In the genomic region with DNA sequence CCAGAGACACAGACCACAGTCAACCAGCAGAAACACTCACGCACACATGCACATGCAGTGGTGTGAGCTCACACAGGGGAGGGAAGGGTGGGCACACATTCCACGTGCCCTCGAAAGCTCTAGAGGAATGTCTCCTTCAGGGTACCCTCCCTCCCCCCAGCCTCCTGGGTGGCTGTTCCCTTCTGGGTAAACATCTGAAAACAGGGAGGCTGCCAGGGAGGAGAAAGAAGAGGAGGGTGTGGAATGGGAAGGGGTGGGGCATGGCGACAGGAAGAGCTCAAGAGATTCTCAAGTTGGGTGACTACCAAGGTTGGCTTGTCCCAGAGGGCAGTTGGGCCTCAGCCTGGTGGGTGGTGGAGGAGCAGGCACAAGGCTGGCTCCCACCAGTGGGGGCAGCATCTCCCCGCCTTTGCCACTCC, we compare ENCODE assay signal across 14 mouse cellular contexts.
DNase-seq lines count a peak whose midpoint lies in the region; ATAC-seq and TF ChIP-seq lines count a peak whose summit lies in the region.
"Had no signal": no experiment of that assay in that cellular context is flagged by ENCODE, and none has a peak within 500 bp of the region (broad histone marks: within the 10 kb centered on the region; RNA-seq: fewer than 3 reads in every experiment).

No protein-coding gene starts in this region.

- TF ChIP-seq CTCF in midbrain, postnatal 0 days (IDR thresholded peaks at IDR 0.05), result no peak

- H3K4me2 ChIP-seq in midbrain, postnatal 0 days (ENCODE audit: low read depth, low read length, poor library complexity, severe bottlenecking), result no peak overlapping the region
- H3K4me2 ChIP-seq: neural tube, embryonic 12.5 days had no signal

- no peak overlapping the region for H3K9ac ChIP-seq in midbrain, postnatal 0 days (replicated peaks; ENCODE audit: low read length, poor library complexity, severe bottlenecking)
- H3K9ac ChIP-seq: neural tube, embryonic 12.5 days had no signal

- H3K27me3 ChIP-seq in midbrain, postnatal 0 days (ENCODE audit: insufficient read depth, low read length), result no peaks in the 10 kb centered on the region
- H3K27me3 ChIP-seq: neural tube, embryonic 12.5 days had no signal

- peak; percentile 17; the same call in 1 of the 2 replicates for ATAC-seq in midbrain, postnatal 0 days (ENCODE audit: low FRiP score)
- ATAC-seq: activated CD4-positive, CD25-positive, alpha-beta regulatory T cell, adult 4 months had no signal

- no peak overlapping the region for H3K4me3 ChIP-seq in midbrain, postnatal 0 days (ENCODE audit: low read depth, low read length)
- H3K4me3 ChIP-seq: left cerebral cortex, adult 2 months; neural tube, embryonic 12.5 days had no signal

- no peaks in the 10 kb centered on the region for H3K36me3 ChIP-seq in midbrain, postnatal 0 days (ENCODE audit: insufficient read depth, low read length)
- H3K36me3 ChIP-seq: neural tube, embryonic 12.5 days had no signal

- no peak overlapping the region for H3K27ac ChIP-seq in midbrain, postnatal 0 days (ENCODE audit: low read depth, low read length)
- H3K27ac ChIP-seq: left cerebral cortex, adult 2 months; macrophage; neural tube, embryonic 12.5 days had no signal

- H3K4me1 ChIP-seq in midbrain, postnatal 0 days (ENCODE audit: insufficient read depth, low read length), result peaks cover 5% of the 10 kb centered on the region; the same call in 1 of the 2 replicates
- H3K4me1 ChIP-seq: neural tube, embryonic 12.5 days had no signal

- 52% methylated on average over 5 of the region's 5 CpGs for WGBS in midbrain, postnatal 0 days

- peak; percentile 81 for DNase-seq in heart, adult 11 months
- no peak for DNase-seq in heart, postnatal 25 days (ENCODE audit: low spot score)
- peak; percentile 34 for DNase-seq in ovary, postnatal 36 days (ENCODE audit: low spot score)
- DNase-seq in ovary, adult 18-20 months (ENCODE audit: low spot score), result no peak
- DNase-seq in heart, postnatal 10 days, result peak; percentile 11 to 30
- DNase-seq in midbrain, postnatal 0 days (ENCODE audit: low spot score), result no peak
- DNase-seq in frontal cortex, postnatal 14 days (ENCODE audit: low spot score in 2 of 2), result no peak
- no peak for DNase-seq in cerebellum, adult 9-11 months
- DNase-seq: kidney, adult 8-10 months; thymus, adult 18-20 months had no signal

- intact Hi-C loops in heart, postnatal 25 days (cut with DNase I), result loop anchor here (5.0 kb wide), 1 partner anchor 332 kb away; the partner anchor contains the start of gene Gdnf
- intact Hi-C loops in heart, postnatal 10 days (cut with DNase I), result no loop called here

- 0 out of 2 replicates have a peak, but pooled peaks cover 4% of the 10 kb centered on the region for H3K9me3 ChIP-seq in midbrain, postnatal 0 days (ENCODE audit: low read length)
- H3K9me3 ChIP-seq: neural tube, embryonic 12.5 days had no signal

Comparison
In these comparisons a context has a peak if more than half of its experiments do, and no peak if none do; other contexts are left out.
1. DNase-seq: peak in heart, adult 11 months (single experiment), ovary, postnatal 36 days (single experiment) and heart, postnatal 10 days (2 of 2); none in heart, postnatal 25 days (single experiment), ovary, adult 18-20 months (single experiment), midbrain, postnatal 0 days (single experiment), frontal cortex, postnatal 14 days (0 of 2) and cerebellum, adult 9-11 months (single experiment).